Mouse (Mus musculus): ENCODE results near the gene Itgb3bp.

Itgb3bp gene

DNA sequence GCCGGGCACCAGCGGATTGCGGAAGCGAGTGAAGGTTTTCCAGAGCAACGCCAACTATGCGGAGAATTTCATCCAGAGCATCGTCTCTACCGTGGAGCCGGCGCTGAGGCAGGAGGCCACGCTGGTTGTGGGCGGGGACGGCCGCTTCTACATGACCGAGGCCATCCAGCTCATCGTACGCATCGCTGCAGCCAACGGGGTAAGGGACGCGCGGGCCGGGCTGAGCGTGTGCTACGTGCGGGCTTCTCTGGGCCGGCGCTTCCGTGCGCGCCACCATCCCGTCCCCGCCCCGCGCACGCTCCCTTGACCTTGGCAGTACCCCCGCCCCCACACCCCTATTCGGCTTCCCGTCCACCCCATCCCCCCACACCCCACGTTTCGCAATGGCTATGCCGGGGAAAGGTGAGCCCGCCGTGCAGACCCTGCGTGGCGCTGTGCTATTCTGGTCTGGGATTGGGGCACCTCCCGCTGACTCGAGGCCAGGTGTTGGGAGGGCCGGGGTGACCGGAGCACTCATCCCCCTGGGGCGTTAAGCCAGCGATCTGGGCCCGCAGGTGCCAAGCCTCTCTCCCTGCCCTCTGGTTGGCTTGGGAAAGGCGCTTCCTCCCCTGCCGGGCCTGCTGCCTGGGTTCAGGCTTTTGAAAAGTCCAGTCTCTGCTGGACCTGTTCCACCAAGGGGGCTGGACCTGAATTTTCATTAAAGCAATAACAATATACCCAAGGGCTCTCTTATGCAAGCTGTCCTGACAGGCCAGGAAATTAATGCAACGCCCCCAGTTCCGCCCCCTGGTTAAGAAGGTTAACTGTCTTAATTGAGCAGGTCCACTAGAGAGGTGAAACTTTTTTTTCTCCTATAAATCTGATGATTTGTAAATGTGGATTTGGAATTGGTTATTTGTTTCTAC is at the start of gene Itgb3bp:
Gene Itgb3bp (minus strand): TSS at position 201 of the 905 bp plus-strand sequence.
- peak; percentile 90 for ATAC-seq (ENCODE audit: low TSS enrichment)

- no peak for ATAC-seq (ENCODE audit: low TSS enrichment)
Measured at GRCm38 (mm10) chr4:99979326-99979725, 49.7 kb upstream of the Itgb3bp start.

DNA sequence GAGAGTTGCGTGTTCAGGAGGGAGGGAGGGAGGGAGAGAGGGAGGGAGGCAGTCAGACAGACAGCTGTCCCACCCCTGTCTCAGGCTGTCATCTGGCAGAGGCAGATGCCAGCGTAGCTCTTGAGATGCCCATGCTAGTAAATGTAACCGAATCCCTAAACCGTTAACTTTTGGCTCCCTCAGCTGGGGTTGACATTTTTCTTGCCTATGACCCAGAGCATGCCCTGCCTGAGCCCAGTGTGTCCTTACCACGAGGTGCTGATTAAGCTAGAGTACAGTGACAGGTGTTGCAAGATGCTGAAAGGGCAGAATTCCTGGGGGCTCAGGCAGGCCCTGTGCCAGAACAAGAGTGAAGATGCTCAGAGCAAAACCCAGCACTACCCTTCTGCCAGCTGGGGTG is 44.8 kb upstream of the Itgb3bp start:
- no peak for ATAC-seq (ENCODE audit: low TSS enrichment)

DNA sequence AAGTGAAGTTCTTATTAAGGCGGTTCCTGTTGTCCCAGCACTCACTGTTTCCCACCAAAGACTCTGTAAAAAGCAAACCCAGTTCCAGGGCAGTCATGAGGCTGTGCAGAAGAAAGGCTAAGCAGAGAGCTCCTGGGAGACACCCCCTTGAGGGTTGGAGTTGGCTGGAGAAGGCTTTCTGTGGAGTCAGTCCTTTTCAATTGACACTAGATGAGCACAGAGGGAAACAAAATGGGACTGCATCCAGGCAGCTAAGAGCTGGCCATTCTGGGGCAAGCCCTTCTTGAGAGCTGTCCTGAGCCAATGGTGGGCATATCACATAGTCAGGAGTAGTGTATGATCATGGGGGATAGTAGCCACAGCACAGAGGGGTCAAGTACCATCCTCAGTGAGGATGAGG is 44.3 kb upstream of the Itgb3bp start:
- no peak for ATAC-seq (ENCODE audit: low TSS enrichment)

- no peak for ATAC-seq (ENCODE audit: low TSS enrichment)
Measured at GRCm38 (mm10) chr4:99972886-99973285, 43.3 kb upstream of the Itgb3bp start.

DNA sequence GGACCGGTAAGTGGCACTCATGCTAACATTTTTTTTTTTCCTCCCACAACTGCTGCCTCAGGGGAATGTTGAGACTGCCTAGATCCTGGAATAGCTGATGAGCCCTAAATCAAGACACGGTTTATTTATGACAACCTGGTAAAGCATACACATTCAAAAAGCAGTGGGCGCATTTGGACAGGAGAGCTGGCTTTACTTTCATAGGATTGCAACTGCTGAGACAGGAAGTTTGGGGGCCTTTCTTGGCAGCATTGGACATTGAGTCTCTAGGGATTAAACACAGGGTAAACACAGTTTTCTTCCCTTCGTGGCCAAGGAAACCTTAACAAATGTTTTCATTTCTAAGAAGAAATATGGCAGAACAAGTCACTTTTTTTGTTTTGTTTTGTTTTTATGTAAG is 40.5 kb upstream of the Itgb3bp start:
- ATAC-seq (ENCODE audit: low TSS enrichment) = peak; percentile 88

DNA sequence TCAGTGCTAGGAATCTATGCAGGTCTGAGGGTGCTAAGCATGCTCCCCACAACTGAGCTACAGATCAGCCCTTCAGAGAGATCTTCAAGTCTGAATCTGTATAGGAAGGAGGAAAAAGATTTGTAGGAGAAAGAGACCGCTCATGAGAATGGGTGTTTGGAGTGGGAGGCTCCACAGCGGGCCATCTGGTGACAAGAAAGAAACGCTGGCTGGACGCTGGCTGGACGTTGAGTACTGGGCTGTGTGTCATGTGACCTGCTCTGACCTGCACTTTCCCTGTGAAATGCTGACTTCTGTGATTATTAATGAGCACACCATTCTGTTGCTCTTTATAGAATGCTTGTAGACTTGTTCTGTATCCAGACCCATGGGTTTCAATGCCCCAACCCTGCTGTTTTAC is 39.7 kb upstream of the Itgb3bp start:
- ATAC-seq (ENCODE audit: low TSS enrichment) = peak; percentile 72

- ATAC-seq (ENCODE audit: low TSS enrichment) = no peak
Measured at GRCm38 (mm10) chr4:99966555-99966954, 36.9 kb upstream of the Itgb3bp start.

DNA sequence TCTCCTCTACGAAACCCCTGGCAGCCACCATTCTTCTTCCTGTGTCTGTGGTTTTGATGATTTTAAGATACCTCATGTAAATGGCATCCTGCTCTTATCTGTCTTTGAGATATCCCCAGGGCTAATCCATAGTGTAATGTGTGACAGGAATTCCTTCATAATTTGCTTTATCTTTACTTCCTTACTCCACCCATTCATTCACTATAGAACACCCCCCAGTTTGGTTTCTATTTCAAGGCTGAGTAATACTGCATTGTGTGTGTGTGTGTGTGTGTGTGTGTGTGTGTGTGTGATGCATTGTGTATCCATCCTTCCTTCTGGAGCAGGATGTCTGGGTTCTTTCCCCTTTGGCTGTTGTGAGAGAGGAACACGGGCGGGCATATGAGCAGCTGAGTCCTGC is 29.7 kb upstream of the Itgb3bp start:
- no peak for ATAC-seq (ENCODE audit: low TSS enrichment)

- ATAC-seq (ENCODE audit: low TSS enrichment) = no peak
Measured at GRCm38 (mm10) chr4:99958084-99958815, 28.6 kb upstream of the Itgb3bp start.

DNA sequence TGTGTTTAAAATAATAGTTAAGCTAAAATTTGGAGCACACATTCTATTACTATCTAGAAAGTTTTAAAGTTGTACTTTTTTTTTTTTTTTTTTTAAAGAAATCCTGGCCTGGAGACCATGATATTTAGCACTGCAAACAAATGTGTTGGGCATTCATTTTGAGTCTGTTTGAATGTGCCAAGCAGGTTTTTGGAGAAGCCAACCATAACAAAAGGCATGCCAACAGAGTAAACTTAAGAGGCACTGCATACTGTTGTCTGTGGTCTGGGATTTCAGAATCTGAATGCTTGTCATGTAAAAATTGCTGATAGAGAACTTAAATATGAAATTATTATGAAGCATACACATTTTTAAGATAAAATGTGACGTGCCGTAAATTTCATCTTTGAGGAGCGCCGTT is 27.6 kb upstream of the Itgb3bp start:
- ATAC-seq (ENCODE audit: low TSS enrichment) = no peak

- ATAC-seq (ENCODE audit: low TSS enrichment) = no peak
Measured at GRCm38 (mm10) chr4:99955396-99955795, 25.8 kb upstream of the Itgb3bp start.

DNA sequence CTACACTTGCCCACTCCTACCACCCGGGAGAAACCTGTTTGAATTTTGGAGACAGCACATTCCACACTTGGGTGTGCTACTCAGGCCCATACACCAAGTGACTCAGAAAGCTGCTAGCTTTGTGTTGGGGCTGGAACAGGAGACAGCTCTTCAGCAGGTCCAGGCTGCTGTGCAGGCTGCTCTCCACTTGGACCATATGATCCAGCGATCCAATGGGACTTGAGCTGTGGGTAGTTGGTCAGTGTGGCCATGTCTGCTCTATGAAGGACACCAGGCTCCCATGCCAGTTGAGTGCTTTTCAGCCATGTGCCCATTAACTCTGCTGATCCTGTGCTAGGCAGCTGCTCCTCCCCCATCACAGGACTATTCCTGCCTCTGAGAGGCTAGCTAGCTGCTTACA is 24.3 kb upstream of the Itgb3bp start:
- no peak for ATAC-seq (ENCODE audit: low TSS enrichment)

DNA sequence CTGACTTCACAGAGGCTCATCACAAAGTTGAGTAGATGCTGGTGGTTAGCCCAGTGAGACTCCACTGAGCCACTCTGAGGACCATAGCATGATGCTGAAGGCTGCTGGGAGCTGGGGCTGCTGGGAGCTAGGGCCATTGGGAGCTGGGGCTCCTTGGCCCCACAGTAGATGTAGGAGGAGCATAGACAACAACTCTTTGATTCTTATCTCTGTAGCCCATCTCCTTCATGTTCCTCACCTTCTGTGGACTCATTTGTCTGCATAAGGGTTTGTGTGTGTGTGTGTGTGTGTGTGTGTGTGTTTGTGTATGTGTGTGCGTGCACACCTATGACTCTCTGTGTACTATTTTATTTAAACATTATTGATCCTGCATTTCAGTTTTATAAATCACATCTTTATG is 18.3 kb upstream of the Itgb3bp start:
- no peak for ATAC-seq (ENCODE audit: low TSS enrichment)

DNA sequence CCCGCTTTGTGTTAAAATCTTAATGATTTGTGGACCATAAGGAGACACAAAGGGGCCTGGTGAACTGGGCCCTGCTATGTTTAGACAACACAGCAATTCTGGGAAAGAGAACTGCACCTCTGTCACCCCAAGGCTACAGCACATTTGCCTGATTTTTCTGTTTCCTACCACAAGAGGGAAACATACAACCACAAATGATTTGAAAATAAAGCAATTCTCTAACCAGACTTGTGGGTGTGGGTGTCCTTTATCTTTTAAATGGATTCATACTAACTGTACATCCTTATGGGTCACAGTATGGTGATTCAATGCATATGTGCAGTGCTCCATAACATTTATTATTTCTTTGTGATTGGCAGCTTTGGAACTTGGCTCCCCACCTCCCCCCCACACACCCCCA is 17.6 kb upstream of the Itgb3bp start:
- ATAC-seq (ENCODE audit: low TSS enrichment) = peak; percentile 66

DNA sequence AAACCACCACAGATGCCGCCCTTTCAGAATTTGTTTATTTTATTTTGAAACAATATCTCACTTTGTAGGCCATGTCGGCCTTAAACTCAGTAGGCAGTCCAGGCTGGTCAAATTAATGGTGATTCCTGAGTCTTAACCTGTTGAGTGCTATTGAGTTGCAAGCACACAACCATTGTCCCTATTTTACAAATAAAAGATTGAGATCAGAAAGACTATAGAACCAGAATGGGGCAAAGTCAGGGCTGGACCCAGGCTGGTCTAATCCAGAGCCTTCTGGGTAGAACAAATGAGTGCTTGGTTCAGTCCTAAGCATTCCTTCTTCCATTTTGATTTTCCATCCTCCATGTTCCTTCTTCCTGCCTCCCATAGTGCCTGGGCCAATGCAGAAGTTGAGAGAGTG is 16.9 kb upstream of the Itgb3bp start:
- ATAC-seq (ENCODE audit: low TSS enrichment) = no peak

DNA sequence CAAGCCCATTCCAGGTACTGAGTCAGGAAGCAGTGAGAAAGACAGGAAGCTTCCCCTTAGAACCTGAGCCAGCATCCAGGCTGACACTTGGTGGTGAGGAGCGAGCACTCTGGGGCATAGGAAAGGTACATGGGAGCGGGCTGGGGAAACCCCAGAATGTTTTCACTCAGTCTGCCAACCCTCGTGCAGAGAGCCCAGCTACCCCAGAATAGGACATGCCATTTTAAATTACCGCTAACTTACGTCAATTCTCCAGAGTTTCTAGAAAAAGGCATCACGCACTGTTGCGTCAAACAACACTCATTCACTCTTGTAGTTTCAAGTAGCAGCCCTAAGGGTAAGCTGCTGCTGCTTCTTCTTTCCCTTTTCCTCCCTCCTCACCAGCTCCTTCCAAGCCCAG is 15.4 kb upstream of the Itgb3bp start:
- ATAC-seq (ENCODE audit: low TSS enrichment) = no peak

DNA sequence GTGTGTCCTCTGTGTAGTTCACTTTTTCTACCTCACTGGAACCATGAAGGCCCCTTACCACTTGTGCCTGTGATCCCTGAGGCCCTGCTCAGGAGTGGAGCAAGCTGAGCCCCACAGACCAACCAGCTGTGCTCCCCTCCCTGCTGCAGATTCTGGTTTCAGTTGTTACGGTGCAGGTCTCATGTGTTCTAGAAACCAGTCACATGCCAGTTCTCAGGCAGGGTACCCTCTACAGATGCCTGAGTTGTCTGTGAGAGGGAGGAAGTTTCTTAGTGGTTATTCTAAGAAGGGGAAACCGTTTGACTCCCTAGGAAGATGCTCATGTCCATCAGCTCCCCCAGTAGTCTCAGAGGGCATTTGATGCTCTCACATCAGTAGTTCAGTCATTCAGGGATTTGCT is 15.0 kb upstream of the Itgb3bp start:
- no peak for ATAC-seq (ENCODE audit: low TSS enrichment)

- peak; percentile 60; the same call in 1 of the 2 replicates for ATAC-seq (ENCODE audit: low TSS enrichment)
Measured at GRCm38 (mm10) chr4:99941655-99942414, 12.2 kb upstream of the Itgb3bp start.

DNA sequence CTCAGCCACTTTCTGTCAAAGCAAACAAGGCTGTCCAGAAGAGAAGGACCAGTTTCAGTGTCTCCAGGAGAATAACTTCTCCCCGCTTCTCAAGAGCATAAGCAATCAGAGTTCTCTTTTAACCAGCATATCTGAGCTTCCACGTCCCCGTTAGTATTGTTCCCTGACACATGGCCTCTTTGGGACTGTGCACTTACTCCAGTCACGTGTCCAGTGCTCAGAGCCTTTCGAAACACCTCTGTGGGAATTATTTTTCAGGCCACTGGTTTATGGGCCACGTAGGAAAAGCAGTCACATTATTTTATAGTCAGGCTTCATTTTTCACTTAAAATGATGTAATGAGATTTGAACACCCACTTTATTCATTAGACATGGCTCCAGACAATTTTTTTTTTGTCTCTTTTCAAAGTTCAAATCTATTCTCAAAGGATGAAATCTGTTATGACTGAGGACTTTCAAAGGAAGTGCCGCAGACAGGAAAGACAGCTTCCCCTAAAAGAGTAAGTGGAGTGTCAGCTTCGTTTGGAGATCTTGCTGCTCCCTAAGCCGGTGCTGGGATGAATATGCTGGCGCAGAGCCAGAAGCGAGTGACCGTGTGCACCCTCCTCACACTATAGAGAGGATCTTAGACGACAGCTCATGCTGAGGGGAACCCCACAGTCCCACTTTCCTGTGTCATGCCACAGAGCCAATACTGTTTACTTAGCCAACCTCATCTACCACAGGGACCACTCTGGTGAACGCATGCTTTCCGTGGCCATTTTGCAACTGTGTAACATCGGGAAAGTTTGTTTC is 10.3 kb upstream of the Itgb3bp start:
- no peak for ATAC-seq (ENCODE audit: low TSS enrichment)

GRCm38 (mm10) chr4:99936278-99936677 is 6.7 kb upstream of the Itgb3bp start:
- ATAC-seq (ENCODE audit: low TSS enrichment) = no peak

DNA sequence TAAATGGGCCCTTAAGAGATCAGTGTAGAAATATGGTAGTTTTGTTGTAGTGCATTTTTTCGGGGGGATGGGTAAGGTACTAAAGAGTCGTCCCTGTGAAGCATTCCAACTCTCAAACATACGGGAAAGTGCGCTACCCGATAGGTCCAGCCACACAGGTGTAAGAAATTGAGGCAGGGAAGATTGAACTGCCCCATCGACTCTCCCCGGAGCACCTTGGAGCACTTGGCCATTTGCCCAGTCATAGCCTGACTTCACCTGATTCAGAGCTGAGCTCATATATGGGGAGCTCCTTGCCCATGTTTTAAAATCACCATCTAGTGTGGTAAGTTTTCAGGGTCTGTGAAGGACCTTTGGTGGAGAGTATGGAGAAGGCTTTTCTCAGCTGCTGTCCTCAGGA is 5.2 kb upstream of the Itgb3bp start:
- ATAC-seq (ENCODE audit: low TSS enrichment) = no peak

Data from frontal cortex, adult (tissue).